Mouse (Mus musculus): ENCODE results near the gene Zfp689.
"Not testable (repeated sequence)": the region's sequence is repeated elsewhere in the genome, so short reads cannot be mapped to it uniquely, and the experiment has no call there.

Gene Zfp689

DNA sequence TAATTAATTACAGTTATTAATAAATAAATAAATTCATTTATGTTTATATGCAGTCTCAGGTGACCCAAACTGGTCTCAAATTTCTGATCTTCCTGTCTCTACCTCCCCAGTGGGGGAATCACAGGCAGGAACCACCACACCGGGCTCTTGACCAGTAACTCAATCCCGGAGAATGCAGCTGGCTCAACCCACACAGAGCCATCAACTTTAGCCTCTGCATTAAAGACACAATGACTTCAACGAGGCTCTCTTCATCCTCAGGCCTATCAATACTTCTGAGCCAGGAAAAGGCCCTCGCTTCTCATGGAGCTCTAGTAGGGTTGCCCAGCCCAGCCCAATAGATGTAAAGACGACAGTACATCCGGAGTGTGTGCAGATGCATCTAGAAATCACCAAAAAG lies 44.9 kb downstream of the Zfp689 start:
- not testable (repeated sequence) for DNase-seq (ENCODE audit: low spot score in 2 of 2)

DNA sequence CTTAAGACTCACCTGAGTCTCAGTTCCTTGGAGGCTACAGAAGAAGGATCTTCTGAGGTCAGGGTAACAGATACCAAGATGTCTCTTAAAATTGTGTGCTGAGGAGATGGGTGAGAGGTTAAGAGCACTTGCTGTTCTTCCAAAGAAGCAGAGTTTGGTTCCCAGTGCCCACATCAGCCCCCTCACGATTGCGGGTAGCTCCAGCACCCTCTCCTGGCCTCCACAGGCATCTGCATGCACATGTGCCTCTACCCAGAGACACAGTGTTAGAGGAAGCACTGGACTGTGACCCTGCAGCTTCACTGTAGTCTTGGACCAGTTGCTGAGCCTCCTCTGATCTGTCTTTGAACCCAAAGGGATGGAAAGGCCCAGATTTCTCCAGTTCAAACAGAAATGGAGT lies 46.0 kb downstream of the Zfp689 start:
- no peak for DNase-seq (ENCODE audit: low spot score in 2 of 2)

DNA sequence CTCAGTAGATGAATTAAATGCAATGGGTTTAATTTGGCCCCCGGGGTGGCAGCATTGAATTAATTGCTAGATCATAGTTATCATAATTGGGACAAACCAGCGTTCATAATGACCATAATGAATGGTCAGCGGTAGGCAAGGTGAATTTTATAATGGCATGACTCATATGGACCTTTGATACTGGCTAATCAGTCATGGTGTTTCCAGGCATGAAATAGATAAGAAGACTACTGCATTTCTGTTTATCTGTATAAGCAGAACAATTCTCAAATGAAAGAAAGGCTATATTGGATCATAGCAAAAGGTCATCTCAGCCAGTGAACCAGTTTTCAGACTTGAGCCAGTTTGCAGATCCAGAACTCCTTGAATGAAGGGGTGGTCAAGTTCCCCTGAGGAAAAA lies 48.6 kb downstream of the Zfp689 start:
- DNase-seq (ENCODE audit: low spot score in 2 of 2) = no peak

DNA sequence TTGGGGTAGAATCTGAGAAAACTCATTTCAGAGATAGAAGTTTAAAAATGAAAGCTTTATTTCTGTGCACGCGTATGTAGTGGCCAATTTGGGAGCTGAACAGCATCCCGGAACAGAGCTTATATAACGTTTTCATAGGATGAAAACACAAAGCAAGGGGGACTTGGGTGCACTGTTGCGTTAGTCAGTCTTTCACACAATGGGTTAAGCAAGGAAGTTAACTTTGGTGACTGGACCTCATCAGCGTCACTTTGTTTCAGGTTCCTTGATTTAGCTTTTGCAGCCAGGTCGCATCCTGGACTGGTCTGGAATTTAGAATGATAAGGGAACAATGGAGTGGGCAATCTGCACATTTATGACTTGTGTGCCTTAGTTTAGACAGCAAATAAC lies 55.0 kb downstream of the Zfp689 start:
- DNase-seq (ENCODE audit: low spot score in 2 of 2) = no peak

DNA sequence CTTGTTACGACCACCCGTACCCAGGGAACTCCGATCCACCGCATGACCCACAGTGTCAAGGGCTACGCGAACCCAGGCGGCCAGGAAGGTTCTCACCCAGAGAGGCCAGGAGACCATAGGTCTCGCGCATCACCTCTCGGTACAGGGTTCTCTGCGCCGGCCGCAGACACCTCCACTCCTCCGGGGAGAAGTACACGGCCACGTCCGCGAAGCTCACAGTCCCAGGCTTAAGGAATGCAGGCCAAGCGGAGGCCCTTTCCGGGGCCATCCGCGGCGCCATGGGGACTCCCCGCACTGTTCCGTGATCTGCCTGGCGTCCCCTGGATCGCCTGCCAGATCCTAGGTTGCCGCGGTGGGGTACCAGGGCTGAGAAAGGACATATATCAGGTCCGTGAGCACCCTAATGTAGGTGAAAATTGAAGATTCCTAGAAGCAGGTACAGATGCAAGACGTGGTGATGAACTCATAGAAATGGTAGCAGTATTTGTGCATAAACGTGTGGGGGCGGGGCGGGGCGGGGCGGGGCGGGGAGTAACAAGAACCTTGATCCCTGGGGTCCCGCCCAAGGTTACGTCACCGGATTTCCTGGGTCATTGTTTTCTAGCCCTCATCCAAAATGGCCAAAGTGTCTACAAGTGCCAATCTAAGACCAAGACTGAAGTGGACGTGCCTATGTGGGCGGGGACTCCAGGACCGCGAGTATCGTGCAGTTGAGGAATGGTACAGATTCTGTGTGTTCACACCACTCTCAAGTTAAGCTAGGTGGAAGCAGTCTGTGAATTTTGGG lies 55.6 kb downstream of the Zfp689 start, which contains the start of gene E430018J23Rik:
Gene E430018J23Rik, minus strand, starts transcription at position 473 of the 787 bp plus-strand sequence.
- DNase-seq (ENCODE audit: low spot score in 2 of 2) = peak; percentile 89 to 92

DNA sequence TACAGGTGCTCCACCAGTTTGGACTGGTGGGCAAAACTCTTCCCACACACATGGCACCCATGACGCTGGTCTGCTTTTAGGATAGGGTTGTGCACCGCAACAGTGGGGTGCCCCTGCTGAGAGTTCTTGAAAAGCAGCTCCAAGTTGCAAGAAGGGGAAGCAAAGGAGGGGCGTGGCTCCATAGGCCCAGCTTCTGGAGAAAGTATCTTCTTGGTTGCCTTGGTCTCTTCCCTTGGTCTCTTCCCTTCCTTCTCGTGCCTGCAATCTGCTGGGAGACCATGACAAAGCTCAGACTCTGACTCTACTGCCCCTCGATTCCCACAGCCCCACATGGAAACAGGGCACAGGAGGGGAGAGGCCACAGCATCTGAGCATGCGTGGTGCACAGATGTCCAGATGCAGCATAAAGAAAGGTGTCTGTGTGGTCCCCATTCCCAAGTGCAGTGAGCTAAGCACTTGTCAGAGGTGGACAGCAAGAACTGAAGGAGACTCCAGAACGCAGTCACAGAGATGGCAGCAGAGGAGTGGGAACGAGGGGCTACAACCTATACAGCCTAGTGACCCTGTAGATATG lies 56.6 kb downstream of the Zfp689 start:
- no peak for DNase-seq (ENCODE audit: low spot score in 2 of 2)
